Mouse (Mus musculus) cerebellum, adult 8-10 months (tissue): ENCODE data around the gene Prickle1.

ENCODE experiments used
- DNase-seq: peaks from one replicate; pipeline ENCODE4 v3.0.0; 2022

Gene Prickle1

DNA sequence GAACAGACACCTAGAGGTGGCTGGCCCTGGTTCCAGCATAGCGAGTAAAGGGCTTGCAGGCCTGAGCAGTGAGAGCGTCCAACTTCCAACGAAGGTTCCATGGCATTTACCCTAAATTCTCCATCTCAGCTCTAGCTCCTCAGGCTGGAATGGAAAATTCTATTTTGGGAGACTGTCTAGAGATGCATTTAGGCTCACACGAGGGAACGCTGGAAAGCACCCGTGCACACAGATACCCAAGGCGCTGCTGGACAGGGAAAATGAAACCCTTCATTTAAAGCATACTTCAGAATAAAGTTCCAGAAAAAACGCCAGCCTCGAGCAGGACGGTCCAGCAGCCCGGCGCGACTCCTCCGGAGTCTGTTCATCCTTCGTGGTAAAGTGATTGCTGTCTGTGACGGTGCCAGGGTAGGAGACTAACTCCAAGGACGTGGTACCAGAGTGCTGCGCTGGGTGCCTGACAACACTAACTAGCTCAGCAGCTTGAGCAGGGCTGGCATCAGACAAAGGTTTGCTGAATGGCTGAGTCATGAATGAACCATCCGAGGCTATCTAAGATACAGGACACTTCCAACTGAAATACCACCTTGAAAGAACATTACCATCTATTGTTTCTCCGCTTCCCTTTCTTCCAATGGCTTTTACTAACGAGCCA lies 57.0 kb downstream of the Prickle1 start:
- no peak for DNase-seq

- no peak for DNase-seq
Measured at GRCm38 (mm10) chr15:93537745-93538144, 57.9 kb downstream of the Prickle1 start.

DNA sequence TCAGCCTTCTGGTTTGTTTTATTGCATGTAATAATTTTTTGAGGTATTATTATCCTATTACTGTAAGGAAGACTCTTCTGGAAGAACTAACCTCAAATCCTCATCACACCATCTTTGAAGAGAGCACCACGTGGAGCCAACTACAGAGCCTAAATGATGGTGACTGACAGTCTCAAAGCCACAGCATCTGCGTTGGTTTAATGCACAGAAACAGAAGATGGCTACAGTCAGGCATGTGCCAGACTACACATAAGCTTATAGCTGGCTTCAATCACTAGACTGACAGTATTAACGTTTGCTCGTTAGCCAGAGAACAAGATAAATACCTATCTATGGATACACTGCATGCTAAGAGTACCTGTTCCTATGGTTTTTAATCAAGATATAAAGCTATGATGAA lies 59.5 kb downstream of the Prickle1 start:
- no peak for DNase-seq

- DNase-seq: no peak
Measured at GRCm38 (mm10) chr15:93530703-93531032, 65.0 kb downstream of the Prickle1 start.

GRCm38 (mm10) chr15:93529831-93530702 lies 65.6 kb downstream of the Prickle1 start:
- DNase-seq: no peak

DNA sequence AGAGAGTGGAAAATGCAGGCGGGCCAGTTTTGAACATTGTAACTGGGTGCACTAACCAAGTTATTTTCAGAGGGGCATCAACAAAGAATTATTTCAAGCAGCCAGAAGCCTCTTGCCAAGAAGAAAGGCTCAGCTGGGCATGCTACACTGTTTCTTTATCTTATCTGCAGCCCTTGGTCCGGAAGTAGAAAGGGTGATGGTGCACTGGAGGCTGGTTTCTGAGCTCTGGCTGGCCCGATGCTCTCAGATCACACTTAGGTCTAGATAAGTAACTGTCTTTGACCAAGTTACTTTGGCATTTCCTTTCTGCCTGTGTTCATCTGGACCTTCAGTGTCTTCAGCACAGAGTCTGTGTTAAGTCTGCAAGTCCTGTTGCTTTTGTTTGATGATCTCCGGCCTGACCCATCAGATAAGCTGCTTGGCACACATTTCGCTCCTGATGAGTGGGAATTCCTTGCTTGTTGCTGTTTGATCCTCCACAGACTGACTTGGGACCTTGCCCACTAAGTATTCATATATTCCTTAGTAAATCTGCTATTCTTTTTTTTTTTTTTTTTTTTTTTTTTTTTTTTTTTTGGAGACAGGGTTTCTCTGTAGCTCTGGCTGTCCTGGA lies 70.3 kb downstream of the Prickle1 start:
- no peak for DNase-seq

GRCm38 (mm10) chr15:93521787-93522180 lies 73.9 kb downstream of the Prickle1 start:
- no peak for DNase-seq

DNA sequence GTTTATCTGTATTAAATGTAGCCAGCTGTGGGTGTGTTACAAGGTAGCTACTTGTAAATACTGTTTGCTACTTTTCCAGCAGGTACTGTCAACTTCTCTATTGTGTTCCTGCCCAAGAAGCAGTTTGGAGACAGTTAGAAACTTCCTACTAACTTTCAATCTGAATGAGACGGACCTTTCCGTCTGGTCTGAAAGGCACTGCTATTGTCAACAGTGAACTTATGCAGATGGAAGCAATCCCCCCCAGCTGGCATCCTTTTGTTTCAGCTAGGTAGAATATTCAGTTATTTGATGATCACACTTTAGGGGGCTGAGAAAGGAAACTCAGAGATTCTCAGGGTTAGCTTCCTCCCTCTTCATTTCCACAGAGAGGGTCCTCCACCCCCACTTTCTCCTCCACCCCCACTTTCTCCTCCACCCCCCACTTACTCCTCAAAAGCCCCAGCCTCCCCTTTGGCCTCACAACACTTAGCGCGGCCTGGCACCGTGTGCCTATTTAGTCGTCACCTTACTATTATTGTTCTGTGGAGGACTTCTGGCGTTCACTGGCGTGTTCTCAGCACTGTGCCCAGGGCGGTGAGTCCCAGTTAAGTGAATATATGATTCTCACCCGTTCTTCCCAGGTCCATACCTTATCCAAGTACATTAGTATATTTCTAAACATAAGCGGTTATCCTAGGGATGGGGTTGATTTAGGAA lies 74.5 kb downstream of the Prickle1 start:
- DNase-seq: no peak

DNA sequence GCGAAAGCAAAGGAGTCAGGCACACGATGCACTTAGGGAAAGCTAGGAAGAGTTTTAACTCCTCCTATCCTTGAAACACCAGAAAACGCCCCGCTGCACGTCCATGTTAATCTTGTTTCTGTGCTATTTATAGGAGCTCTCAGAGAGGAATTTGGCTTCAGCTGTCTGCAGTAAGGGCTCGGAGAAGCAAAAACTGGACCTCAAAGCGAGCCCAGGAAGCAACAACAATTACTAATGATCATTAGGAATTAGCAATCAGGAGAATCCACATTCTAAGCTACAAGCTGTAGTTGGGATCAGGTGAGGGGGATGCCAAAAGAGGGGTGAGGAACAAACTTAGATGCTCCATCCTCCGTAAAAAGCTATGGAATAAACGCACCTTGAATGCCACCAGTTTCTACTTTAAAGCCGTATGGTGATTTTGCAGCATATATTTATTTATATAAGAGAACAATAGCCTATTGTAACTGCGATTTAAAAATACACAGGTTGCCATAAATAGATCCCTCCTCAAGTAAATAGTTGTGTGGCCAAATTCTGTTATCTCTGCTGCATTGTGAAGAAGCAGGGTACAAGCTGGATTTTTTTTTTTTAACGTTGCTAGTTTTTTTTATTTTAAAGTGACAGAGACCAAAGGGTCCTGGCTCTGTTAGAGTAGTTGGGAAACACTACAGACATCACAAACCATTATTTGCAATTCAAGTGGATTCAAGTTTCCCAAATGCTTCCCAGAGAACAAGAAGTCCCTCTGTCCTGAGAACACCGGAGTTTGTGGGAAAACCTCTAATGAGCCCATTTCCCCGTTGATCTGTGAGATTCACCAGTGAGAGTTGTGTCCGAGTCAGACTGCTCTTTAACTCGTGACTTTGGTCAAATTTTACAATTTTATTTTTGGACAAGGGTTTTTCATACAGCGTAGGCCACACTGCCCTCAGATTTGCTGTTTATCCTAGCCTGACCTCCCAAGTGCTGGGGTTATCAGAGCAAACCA lies 75.6 kb downstream of the Prickle1 start:
- DNase-seq: no peak

DNA sequence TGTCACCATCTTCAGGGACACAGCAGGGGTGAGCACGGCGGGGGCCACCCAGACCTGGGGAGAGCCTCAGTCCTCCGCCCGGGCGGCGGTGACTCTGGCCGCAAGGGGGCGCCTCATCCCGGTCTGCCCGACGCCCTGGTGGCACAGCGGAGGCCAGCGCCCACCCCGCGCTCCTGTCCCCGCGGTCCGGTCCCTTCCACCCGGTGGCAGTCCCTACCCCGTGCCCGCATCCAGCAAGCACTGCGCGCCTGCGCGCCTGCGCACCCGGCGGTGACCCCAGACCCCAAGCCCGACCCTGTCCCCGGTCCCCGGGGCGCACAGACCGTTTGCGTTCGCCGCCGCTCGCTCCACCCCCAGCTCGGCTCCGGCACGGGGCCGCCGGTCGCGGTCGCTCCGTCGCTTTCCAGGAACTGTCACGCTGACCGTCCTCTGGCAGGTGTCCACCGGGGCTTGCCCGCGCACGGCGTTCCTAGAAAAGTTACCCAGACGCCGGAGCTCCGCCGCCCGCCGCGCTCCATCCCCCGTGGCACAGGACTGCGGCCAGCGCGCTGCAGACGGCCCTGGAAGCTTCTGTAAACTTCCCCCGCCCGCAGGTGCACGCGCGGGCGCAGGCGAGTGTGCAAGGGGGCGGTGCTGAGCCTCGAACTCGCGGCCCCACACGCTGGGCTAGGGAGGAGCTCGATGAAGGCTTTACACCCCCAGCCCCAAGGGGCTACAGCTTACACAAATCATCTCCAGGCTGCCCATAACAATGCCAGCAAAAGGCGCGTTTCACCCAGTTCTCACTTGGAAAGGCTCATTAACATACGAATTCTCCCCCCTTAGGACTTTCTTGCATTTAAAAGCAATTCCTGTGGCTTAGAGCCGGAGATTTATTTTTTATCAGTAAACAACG lies 76.5 kb downstream of the Prickle1 start:
- peak; percentile 64 for DNase-seq

- DNase-seq: no peak
Measured at GRCm38 (mm10) chr15:93518143-93518902, 77.4 kb downstream of the Prickle1 start.

- DNase-seq: no peak
Measured at GRCm38 (mm10) chr15:93517022-93517565, 78.6 kb downstream of the Prickle1 start.

DNA sequence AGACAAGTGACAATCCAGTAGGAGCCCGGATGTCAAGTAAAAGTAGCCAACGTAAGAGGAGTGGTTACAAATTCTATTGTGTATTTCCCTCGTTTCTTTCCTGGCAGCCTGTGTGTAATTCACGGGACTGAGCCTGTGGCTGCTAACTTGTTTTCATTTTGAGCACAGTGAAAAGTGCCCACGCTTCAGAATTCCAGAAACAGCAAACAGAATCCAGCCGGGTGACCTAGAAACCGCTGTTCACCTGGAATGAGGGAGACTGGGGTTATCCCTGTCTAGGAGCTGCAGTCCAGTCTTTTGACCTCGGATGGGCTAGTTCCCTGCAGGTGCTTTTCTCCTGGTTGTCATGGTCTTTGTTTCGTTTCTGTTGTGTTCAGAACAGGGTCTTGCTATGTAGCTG lies 80.4 kb downstream of the Prickle1 start:
- DNase-seq: no peak

DNA sequence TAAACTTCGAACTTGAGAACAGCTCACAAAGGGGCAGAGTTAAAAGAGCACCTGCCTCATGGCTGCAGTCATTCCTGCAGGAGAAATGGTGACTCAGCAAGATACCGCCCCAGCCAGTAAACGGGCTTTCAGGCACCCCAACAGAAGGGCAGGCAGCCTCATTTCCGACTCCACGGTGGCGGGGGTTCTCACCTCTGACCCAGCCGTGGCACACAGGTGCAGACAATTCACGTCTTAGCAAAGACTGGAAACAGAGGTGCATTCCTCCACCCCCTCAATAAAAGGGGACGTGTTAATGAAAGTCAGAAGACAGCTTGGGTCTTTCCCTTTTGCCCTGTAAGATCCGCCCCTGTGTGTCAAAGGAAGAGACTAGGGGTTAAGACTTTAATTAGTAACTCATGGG lies 81.8 kb downstream of the Prickle1 start:
- DNase-seq: no peak

- no peak for DNase-seq
Measured at GRCm38 (mm10) chr15:93512437-93512836, 83.3 kb downstream of the Prickle1 start.

GRCm38 (mm10) chr15:93510690-93511336 lies 84.9 kb downstream of the Prickle1 start:
- no peak for DNase-seq

DNA sequence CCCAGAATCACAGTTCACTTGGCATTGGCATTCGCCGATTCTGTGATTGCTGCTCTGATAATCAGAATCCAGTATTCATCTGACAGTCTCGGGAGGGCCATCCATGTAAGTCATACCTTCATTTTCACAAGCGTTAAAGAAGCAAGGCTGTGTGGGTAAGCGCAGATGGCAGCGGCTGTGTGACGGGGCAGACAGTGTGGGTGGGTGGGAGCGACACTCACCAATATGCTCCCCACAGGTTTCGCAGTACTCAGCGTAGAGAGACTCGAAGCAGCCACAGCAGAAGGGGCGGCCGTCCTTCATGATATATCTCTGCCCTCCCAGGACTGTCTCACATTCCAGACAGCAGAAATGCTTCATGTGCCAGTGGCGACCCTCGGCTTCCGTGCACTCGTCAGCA lies 90.9 kb downstream of the Prickle1 start:
- DNase-seq: no peak

GRCm38 (mm10) chr15:93503201-93503745 lies 92.4 kb downstream of the Prickle1 start:
- no peak for DNase-seq

DNA sequence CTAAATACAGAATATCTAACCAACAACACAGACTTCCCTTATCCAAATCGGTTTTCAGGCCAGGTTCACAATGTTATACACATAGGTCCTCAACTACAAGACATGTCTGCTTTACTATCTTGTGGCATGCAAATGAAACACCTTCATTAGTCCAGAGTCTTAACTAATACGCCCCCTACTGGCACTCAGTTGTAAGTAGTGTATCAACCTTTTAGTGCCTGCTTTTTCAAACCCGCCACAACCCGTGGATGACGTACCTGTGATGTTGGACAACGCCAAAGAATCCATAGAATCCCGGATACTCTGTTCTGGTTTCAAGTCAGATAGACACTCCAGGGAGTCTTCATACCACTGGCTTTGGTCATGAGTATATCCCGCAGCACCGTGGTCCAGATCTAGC lies 93.0 kb downstream of the Prickle1 start:
- no peak for DNase-seq
